7 mouse cellular contexts compared by ENCODE assay signal in genomic region chr6:100195870-100196409, GRCm38 (mm10).
A peak's percentile ranks its signal among the peaks of the same experiment; 100 is the strongest.
DNase-seq lines count a peak whose midpoint lies in the region; ATAC-seq and TF ChIP-seq lines count a peak whose summit lies in the region.

No protein-coding gene starts in this region.

- TF ChIP-seq CTCF in olfactory bulb, adult 2 months (IDR thresholded peaks at IDR 0.05; ENCODE audit: insufficient read depth, low read depth, low read length), result no peak

- no peak for TF ChIP-seq POLR2A in olfactory bulb, adult 2 months (IDR thresholded peaks at IDR 0.05; ENCODE audit: insufficient read depth, low read depth, low read length)

- WGBS in intestine, embryonic 14.5 days, result 11% methylated on average over 7 of the region's 7 CpGs
- WGBS in liver, embryonic 13.5 days (ENCODE audit: insufficient replicate concordance), result 19% methylated on average over 7 of the region's 7 CpGs
- 44% methylated on average over 7 of the region's 7 CpGs for WGBS in olfactory bulb, adult 2 months

- H3K4me2 ChIP-seq in intestine, embryonic 14.5 days (ENCODE audit: low read length), result no peak overlapping the region
- H3K4me2 ChIP-seq in liver, embryonic 13.5 days, result no peak overlapping the region

- H3K9ac ChIP-seq in intestine, embryonic 14.5 days (ENCODE audit: low read length), result no peak overlapping the region
- H3K9ac ChIP-seq in liver, embryonic 13.5 days, result no peak overlapping the region

- no peaks in the 10 kb centered on the region for H3K36me3 ChIP-seq in intestine, embryonic 14.5 days (ENCODE audit: control insufficient read depth, insufficient read depth, low read length)
- no peaks in the 10 kb centered on the region for H3K36me3 ChIP-seq in liver, embryonic 13.5 days

- H3K4me3 ChIP-seq in intestine, embryonic 14.5 days (ENCODE audit: low read depth, low read length), result no peak overlapping the region
- H3K4me3 ChIP-seq in liver, embryonic 13.5 days (replicated peaks), result no peak overlapping the region
- H3K4me3 ChIP-seq in olfactory bulb, adult 2 months (ENCODE audit: insufficient read depth, low read depth, low read length), result no peak overlapping the region

- H3K27ac ChIP-seq in intestine, embryonic 14.5 days (ENCODE audit: low read depth), result peak overlapping the region; percentile 39; the same call in 1 of the 2 replicates
- H3K27ac ChIP-seq in liver, embryonic 13.5 days, result no peak overlapping the region; the same call in 1 of the 2 replicates
- H3K27ac ChIP-seq in olfactory bulb, adult 2 months (ENCODE audit: insufficient read depth, low read depth, low read length), result peak overlapping the region; percentile 52; the same call in 1 of the 2 replicates

- no peaks in the 10 kb centered on the region for H3K9me3 ChIP-seq in intestine, embryonic 14.5 days (ENCODE audit: control insufficient read depth, low read length)
- H3K9me3 ChIP-seq in liver, embryonic 13.5 days (replicated peaks), result no peaks in the 10 kb centered on the region

- peaks cover 22% of the 10 kb centered on the region for H3K4me1 ChIP-seq in intestine, embryonic 14.5 days (replicated peaks; ENCODE audit: control insufficient read depth, insufficient read depth, low read length)
- H3K4me1 ChIP-seq in liver, embryonic 13.5 days (replicated peaks), result peaks cover 18% of the 10 kb centered on the region; the same call in 1 of the 2 replicates
- H3K4me1 ChIP-seq in olfactory bulb, adult 2 months (ENCODE audit: control insufficient read depth, insufficient read depth, low read length), result peaks cover 37% of the 10 kb centered on the region

- ATAC-seq in common myeloid progenitor, adult 5-6 weeks (replicated peaks; ENCODE audit: low read depth, poor library complexity, severe bottlenecking), result peak; percentile 31
- ATAC-seq in intestine, embryonic 14.5 days (replicated peaks; ENCODE audit: low FRiP score, low TSS enrichment, low read depth), result peak; percentile 41; the same call in 1 of the 2 replicates
- peak; percentile 55 for ATAC-seq in liver, embryonic 13.5 days (ENCODE audit: low read depth)

- peak; percentile 49 for DNase-seq in gastrocnemius, adult 18-20 months (ENCODE audit: low spot score)
- DNase-seq in intestine, embryonic 14.5 days (ENCODE audit: low spot score), result peak; percentile 58
- no peak for DNase-seq in liver, embryonic 13.5 days
- DNase-seq in frontal cortex, postnatal 36 days (ENCODE audit: low spot score in 2 of 2), result no peak
- no peak for DNase-seq in layer of hippocampus, adult 11-12 months (ENCODE audit: low spot score)

- H3K27me3 ChIP-seq in intestine, embryonic 14.5 days (replicated peaks; ENCODE audit: control insufficient read depth, insufficient read depth, low read length), result no peaks in the 10 kb centered on the region
- H3K27me3 ChIP-seq in liver, embryonic 13.5 days, result no peaks in the 10 kb centered on the region

Comparison
In these comparisons a context has a peak if more than half of its experiments do, and no peak if none do; other contexts are left out.
1. DNase-seq: peak in gastrocnemius, adult 18-20 months (single experiment) and intestine, embryonic 14.5 days (single experiment); none in liver, embryonic 13.5 days (single experiment), frontal cortex, postnatal 36 days (0 of 2) and layer of hippocampus, adult 11-12 months (single experiment).
2. Peak in every context shown above with its lines, with median percentiles within 50 percentile points of each other: ATAC-seq.